Mouse (Mus musculus) cerebellum, adult 18-20 months (tissue): ENCODE measurements at regions not wholly inside any gene's neighbourhood (a gene's known extent, or its start where the extent isn't known, plus 50 kb on each side); places are given as distances from the start of the nearest gene placed in this dataset.

ENCODE experiments used
- DNase-seq, 2 experiments: peaks; one replicate each; pipeline ENCODE4 v3.0.0; 2021

DNA sequence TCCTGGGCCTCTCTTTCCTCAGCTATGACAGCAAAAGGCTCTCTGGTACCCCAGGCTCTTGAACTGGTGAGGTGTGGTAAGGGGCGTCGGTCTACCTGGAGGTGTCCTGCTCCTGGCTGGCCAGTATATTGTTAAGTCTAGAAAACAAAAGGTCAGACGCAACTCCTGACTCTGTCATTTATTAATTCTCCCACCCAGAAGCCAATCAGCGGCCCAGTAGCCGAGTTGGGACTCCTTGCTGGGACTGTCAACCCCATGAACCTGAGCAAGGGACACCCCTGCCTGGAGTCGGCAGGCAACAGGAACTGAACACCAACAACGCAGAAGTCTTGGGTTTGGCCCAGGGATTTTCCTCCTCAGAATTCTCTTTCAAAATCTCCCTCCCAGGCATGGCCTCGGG lies 71.1 kb upstream of the Tle3 start:
- no peak for DNase-seq

DNA sequence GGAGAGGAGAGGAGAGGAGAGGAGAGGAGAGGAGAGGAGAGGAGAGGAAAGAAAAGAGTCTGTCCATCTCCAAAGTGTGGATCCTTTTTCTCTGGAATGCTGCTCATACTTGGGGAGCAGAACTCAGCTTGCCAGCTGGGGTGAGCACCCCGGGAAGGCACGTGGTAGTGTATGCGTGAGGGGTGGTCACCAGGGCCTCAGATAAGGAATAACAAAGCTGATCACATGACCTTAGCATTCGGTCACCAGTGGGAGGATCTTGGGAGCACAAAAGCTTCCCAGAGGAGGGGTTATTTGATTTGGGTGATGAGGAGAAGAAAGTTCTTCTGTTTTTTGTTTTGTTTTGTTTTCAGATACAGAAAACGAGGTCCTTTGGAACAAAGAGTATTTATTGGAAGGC lies 69.4 kb upstream of the Tle3 start:
- no peak for DNase-seq

DNA sequence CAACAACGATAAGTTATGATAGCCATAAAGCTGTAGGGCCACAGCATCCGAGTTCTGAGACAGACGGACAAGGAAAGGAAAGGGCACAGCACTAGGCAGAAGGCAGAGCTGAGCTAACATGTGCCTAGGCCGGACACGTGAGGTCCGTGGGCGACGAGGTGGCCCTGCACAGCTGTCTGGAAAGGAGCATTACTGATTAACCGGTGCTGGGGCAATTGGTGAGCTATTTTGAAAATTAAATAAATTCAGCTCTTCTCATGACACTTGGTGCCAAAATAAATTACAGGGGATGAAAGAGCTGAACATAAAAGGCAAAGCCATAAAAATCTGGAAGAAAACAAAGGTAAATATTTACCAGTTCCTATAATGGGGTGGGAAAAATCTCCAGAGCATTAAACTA lies 65.9 kb upstream of the Tle3 start:
- DNase-seq: no peak

DNA sequence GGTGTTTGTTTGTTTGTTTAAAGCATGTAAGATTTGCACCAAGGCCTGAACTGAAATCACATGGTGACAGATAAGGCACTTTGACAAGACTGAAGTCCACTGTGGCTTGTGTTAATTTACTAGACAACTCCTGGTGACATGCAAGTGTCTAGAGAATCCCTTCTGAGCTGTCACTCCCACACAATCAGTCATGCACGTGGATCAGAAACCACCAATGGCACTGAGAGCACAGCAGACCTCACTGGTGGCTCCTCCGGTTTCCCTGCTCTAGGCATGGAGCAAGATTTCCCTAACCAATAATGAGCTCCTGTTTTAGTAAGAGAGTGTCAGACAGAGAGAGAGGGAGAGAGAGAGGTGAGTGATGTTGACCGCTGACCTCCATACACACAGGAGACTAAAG lies 63.1 kb upstream of the Tle3 start:
- no peak for DNase-seq

DNA sequence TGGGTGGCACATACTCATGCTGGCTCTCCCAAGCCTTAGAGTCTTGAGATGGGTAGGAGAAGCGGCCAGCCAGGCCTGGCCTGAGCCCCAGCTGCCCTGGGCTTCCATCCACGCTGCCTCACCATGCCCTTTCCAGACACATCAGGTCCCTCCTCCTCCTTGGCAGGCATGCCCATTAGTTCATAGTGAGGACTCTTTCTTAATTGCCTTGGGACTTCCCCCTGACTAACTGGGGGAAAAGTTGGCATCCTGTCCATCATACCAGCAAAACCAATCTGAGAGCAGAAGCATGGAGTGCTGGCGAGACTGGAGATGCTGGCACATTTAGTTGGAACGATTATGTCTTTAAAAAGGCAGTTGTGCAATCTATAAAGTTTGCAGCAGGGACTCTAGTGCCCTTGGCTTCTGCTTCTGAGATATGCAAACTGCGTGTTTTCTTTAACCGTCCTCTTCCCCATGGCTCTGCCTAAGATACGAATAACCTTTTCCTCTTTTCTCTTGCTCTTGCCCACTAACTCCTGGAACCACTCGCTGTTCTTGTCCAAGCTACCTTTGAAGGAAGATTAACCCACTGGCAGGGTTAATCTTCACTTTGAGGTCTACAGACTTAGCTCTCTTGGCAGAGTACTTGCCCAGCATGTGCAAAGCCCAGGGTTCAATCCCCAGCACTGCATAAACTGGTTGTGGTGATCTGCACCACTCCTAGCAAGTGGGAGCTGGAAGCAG lies 62.2 kb upstream of the Tle3 start:
- DNase-seq: no peak

DNA sequence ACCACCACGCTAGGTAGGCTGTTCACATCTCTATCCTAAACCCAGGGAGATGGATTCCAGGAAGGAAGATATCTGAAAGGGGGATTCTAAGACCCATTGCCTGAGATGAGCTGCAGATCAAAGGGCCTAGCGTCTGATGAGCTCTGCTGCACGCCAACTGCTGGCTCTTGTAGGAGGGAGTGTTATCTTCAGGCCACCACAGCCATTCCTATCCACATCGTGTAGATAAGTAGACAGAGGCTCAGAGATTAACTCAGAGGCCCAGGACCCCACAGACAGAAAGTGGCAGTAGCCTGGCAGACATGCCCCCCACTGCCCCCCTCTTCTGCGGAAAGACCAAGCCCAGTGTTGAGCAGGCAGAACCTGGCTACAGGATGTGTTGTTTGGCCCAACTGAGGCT lies 61.6 kb upstream of the Tle3 start:
- no peak for DNase-seq

DNA sequence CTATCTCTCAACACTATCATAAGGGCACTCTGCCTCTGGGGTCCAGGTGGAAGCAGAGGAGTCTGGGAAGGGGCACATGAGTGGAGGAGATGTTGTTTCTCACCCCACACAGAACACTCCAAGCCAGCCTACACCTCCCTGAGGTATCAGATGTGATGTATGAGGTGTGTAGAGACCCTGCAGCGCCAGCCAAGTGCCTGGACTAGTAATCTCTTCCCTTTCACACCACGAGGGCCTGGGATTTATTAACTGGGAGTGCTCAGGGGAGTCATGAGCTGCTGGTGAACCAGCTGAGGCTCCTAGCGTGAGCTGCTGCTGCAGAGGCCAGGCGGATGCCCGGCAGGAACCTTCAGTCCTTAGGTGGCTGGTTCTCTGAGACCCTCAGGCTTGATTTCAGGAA lies 60.6 kb upstream of the Tle3 start:
- no peak for DNase-seq

DNA sequence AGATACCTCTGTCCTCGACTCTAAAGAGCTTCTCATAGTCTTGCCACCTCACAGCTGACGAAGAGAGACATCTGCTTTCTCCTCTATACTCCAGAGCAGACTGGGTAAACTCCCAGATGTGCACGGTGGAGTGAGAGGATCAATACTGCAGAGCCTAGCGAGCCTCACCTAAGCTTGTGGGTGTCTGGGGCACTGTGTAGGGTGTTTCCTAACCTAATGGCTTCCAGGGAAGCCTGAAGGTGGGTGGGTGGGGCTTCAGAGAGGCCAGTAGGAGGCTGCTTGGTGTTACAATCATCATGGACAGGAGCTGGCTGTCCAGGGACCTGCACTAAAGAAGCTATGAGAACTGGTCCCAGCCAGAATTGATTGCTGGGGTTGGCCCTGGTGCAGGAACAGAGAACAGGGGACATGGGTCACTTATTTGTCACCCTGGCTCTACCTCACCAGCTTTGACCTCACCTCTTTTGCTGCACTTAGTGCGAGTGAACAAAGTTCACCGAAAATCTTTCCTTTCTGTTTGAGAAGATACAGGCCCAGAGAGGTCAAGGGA lies 57.5 kb upstream of the Tle3 start:
- DNase-seq: no peak

DNA sequence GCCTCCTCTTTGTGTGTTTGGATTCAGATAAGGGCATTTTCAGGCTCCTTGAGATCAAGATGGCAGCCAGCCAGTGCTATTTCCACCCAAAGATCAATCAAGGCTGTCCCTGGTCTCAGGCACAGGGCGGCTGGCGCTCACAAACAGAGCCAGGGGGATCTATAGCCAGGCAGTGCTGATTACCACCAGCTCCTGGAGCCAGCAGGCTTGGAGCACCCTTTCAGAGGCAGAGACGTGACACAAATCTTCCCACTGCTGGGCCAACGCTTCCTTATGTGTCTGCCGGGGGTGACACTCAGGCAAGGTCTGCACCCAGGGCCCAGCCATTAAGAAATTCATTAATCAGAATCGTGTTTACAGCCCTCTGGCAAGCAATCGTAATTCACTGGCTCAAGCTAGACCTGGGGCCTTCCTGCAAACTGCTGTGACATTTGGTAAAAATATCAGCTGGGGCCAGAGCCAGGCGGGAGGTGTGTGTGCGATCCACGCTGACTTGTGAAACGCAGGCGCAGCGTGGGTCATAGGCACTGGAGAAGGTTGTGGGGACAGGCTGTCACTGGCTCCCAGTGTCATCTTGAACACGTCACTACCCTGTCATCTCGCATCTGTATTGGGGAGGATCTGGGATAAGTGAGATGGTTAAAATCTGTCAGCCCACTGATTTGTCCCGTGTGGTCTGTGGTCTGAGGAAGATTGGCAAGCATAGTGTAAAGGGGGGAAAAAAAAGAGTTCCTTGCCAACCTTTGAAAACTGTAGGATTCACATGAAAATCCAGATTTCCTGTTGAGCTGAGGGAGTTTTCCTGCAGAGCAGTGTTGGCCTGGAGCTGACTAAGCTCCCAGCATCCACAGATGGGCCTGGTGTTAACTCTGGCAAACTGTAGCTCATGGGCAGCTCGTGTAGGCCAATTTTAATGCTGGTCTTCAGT lies 56.5 kb upstream of the Tle3 start:
- DNase-seq: peak; percentile 67 to 71

DNA sequence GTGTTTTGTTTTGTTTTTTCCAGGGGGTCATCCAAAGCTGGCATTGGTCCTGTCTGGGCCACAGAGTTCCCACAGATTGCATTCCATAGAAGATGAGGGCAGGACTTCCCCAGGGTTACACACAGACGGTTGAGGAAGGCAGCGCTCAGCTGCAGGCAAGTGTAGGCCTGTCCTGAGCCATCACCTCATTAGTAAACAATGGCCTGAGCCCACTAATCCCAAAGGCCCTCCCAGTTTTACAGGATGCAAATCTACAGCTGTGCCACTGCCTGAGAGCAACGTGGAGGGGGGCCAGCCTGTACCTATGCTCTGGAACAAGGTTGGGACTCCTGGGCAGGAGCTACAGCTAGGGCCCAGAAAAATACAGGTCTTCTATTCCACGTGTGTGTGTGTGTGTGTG lies 55.7 kb upstream of the Tle3 start:
- DNase-seq: no peak

DNA sequence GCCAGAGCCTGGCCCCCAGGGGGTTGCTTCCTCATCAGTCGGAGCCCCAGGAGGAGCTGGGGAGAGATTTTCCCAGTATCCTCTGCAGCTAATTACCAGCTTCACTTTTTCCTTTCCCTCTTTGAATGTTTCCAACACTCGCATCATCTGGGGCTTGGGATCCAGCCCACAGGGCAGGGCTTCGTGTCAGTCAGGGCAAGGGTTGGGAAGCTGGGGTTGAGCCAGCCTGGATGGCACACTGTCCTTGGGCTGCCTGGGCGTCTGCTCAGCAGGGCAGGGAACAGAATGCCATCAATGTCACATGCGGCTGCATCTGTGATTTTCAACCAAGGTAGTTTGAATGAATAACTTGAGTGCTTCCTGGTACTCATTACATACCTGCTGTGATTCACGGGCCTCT lies 52.4 kb upstream of the Tle3 start:
- DNase-seq: peak; percentile 30 to 42

DNA sequence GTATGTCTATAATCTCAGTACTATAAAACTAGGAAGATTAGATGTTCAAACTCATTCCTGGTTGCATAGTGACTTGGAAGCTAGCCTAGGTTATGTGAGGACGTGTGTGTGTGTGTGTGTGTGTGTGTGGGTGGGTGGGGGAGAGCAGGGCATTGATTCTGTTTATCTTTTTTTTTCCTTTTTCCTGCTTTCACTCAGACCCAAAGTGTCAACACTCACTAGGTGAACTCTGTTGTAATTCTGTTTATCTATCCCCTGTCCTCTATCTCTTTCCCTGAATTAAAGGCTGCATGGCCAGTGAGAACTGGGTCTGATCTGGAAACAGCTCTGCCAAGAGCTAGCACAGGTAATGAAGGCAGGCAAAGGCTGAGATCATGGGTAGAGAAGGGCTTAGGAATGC lies 50.9 kb upstream of the Tle3 start:
- no peak for DNase-seq

DNA sequence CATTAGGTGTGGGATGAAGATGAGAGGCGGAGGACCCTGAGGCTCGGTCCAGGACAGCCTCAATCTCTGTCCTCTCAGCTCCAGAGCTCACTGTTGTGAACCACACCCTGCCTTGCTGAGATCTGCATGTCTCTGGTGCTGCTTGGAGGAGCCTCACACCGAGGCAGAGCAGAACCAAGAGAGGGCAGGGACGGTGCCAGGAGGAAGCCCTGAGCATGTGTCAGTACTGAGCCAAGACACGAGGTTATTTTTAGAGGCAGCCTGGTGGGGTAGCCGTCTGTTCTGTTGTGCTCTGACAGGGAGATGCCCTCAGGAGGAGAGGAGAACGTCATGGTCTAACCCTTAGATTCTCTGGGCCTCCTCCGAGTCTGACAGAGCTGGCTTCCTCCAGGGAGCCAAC lies 50.3 kb upstream of the Tle3 start:
- DNase-seq: peak; percentile 88 to 93

DNA sequence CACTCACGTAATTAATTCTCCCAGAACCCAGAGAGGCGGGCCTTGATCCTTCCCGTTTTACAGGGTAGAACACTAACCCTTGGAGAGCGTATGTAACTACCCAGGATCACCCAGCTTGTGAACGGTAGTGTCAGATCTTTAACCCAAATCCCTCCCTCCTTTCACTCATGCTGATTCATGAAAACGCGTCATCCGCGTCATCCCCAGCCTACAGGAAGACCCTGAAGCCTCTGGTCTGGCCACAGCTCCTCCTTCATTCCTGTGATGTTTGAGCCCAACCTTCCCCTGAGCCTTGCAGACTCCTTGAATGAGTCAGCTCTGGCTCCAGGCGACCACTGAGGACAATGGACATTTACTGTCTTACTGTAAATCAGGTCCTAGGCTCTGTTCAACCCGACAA lies 49.8 kb upstream of the Tle3 start:
- no peak for DNase-seq
